Mouse (Mus musculus) liver, embryonic 14.5 days (tissue): ENCODE results near the gene Ksr2. TPM values are rescaled to one million over a fixed set of nuclear protein-coding genes. Genes with fewer than 3 reads are reported as not detected.

Experiments
- ATAC-seq: fragments of 200-750 bp; cut with Nextera tagmentation; 2 replicates; pipeline ENCODE4 v1.8.0; 2017; ENCODE audit warnings: moderate number of reproducible peaks, mild to moderate bottlenecking, moderate library complexity; ENCODE audit not compliant: insufficient read depth
- DNase-seq, 3 experiments: peaks; one replicate each; pipeline ENCODE4 v3.0.0-alpha.2; 2012 to 2013; ENCODE audit warnings: low read depth in 3 of 3, low spot score in 3 of 3
- H3K27ac ChIP-seq: fragments of 300-500 bp; sonication (generic); 2 replicates; pipeline ENCODE4 v1.5.1; 2014; ENCODE audit warnings: moderate library complexity, mild to moderate bottlenecking, control low read depth, inconsistent platforms
- H3K27me3 ChIP-seq: fragments of 300-500 bp; sonication (generic); 2 replicates; pipeline ENCODE4 v1.6.1; 2014; ENCODE audit warnings: mild to moderate bottlenecking, low read length, moderate library complexity; ENCODE audit not compliant: control insufficient read depth, insufficient read depth
- H3K36me3 ChIP-seq: fragments of 300-500 bp; sonication (generic); replicated peaks from 2 replicates; pipeline ENCODE4 v1.6.1; 2014; ENCODE audit warnings: low read depth; ENCODE audit not compliant: control insufficient read depth, insufficient read depth
- H3K4me1 ChIP-seq, 2 experiments: fragments of 200-500 bp in 1 of 2; fragments of 300-500 bp in 1 of 2; sonication (generic) in 1 of 2; replicated peaks; 2 replicates each; pipeline ENCODE4 v1.6.1; 2012 to 2014; ENCODE audit warnings: antibody characterized with exemption in 1 of 2, inconsistent platforms in 1 of 2, low read length in 1 of 2; ENCODE audit not compliant: control insufficient read depth in 2 of 2, insufficient read depth in 2 of 2
- H3K4me2 ChIP-seq: fragments of 300-500 bp; sonication (generic); 2 replicates; pipeline ENCODE4 v1.6.1; 2014; ENCODE audit warnings: low read depth, mild to moderate bottlenecking, control low read depth, moderate library complexity
- H3K4me3 ChIP-seq, 2 experiments: fragments of 200-500 bp in 1 of 2; fragments of 300-500 bp in 1 of 2; sonication (generic) in 1 of 2; 2 replicates each; pipeline ENCODE4 v1.5.1; 2012 to 2014; ENCODE audit warnings: low read depth in 2 of 2, low read length in 2 of 2, mild to moderate bottlenecking in 2 of 2, control low read depth in 1 of 2, inconsistent platforms in 1 of 2, moderate library complexity in 1 of 2; ENCODE audit not compliant: insufficient read depth in 1 of 2
- H3K9ac ChIP-seq: fragments of 300-500 bp; sonication (generic); replicated peaks from 2 replicates; pipeline ENCODE4 v1.6.1; 2014; ENCODE audit warnings: mild to moderate bottlenecking, control low read depth, moderate library complexity
- H3K9me3 ChIP-seq: fragments of 300-500 bp; sonication (generic); 2 replicates; pipeline ENCODE4 v1.6.1; 2016; ENCODE audit warnings: low read length, mixed read lengths; ENCODE audit not compliant: control insufficient read depth
- CTCF ChIP-seq: IDR thresholded peaks from 2 replicates; pipeline ENCODE4 v1.5.1; 2016; ENCODE audit warnings: antibody characterized with exemption, low read depth, control low read depth
- EP300 ChIP-seq: IDR thresholded peaks from 2 replicates; pipeline ENCODE4 v1.6.1; 2016; ENCODE audit warnings: antibody characterized with exemption, low read depth
- WGBS: fragments of 180-500 bp; shearing (Covaris S2); extraction: QIAGEN DNeasy Blood & Tissue Kit; methylation state at CpG from one replicate; pipeline ENCODE4 v1.1.7; 2014; ENCODE audit not compliant: insufficient replicate concordance; 5-methylcytosine and 5-hydroxymethylcytosine counted together
- polyA plus RNA-seq, 2 experiments: library from polyadenylated mRNA; depleted of rRNA in 1 of 2; stranded (reverse) in 1 of 2; unstranded in 1 of 2; fragments of >200 nt; fragmentation: Nextera tagmentation in 1 of 2; extraction: Ambion mirVana in 1 of 2; gene quantifications; 2 replicates each; pipeline versions ENCODE4 v1.2.1 to v1.2.3; 2012 to 2014

The Ksr2 gene
- polyA plus RNA-seq, 2 experiments, result 0.01 to 0.04 TPM

DNA sequence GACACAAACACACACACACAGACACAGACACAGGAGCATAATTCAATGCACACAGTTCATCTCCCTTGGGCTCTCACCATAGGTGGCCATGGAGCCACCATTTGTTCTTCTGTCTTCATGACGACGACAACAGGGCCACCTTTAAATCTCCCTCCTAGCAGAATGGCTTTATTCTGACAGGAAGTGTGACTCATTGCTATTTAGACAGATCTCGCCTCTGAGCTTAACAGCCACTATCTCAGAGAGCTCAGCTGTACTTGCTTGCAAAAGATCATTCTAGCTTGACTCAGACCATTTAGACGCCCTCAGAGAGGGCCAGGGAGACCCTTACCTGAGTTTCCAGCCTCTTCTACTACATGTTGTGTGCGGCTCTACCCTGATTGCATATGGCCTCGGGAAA is 175.5 kb downstream of the Ksr2 start:
- H3K27me3 ChIP-seq, result no peaks in the 10 kb centered on the region
- H3K9ac ChIP-seq, result no peak overlapping the region
- 30% methylated on average over 6 of the region's 6 CpGs for WGBS
- DNase-seq, result no peak
- no peaks in the 10 kb centered on the region for H3K4me1 ChIP-seq
- no peaks in the 10 kb centered on the region for H3K36me3 ChIP-seq
- TF ChIP-seq EP300 (no peak), CTCF (no peak)
- H3K4me3 ChIP-seq, result no peak overlapping the region
- no peak overlapping the region for H3K27ac ChIP-seq
- H3K4me2 ChIP-seq, result no peak overlapping the region
- ATAC-seq, result no peak
- H3K9me3 ChIP-seq, result no peaks in the 10 kb centered on the region

DNA sequence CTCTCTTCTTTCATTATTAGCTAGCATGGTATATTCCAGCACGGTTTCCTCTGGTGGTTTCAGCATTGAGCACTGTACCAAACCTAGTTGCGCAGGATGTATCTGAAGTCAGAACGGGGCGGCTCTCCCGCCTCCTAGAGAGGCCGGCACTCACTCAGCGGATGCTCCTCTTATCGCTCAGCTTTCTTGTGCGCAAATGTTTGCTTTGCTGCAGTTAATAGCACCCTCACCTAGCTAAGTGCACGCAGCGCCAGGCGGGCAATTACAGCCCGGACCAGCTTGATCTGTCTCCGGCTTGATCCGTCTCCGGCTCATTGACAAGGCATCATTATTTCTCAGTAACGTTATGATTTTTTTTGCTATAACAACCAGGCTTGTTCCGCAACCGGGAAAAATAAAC is 179.5 kb downstream of the Ksr2 start:
- Histone ChIP-seq H3K27ac (no peak overlapping the region), H3K4me2 (no peak overlapping the region), H3K4me1 (no peaks in the 10 kb centered on the region), H3K27me3 (no peaks in the 10 kb centered on the region), H3K4me3 (no peak overlapping the region), H3K9me3 (no peaks in the 10 kb centered on the region), H3K9ac (no peak overlapping the region), H3K36me3 (no peaks in the 10 kb centered on the region)
- DNase-seq, result no peak
- 55% methylated on average over 19 of the region's 19 CpGs for WGBS
- no peak for ATAC-seq
- no peak for TF ChIP-seq CTCF
- no peak for TF ChIP-seq EP300

DNA sequence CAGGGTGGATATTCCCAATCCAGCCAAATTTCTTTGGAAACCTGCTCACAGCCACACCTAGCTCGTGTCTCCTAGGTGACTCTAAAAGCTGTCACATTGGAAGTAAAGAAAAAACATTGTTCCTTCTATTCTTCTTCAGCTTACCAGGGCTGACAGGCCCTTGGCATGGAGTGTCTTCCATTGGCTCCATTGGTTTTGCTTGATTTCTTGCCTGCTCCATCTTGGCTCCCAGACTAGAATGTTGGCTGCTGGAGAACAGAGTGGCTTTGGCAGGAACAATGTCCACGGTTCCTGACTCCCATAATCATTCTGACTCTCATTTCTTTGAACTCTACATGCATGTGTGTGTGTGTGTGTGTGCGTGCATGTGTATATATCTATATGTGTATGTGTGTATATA is 183.0 kb downstream of the Ksr2 start:
- DNase-seq, result no peak
- no peaks in the 10 kb centered on the region for H3K4me1 ChIP-seq

DNA sequence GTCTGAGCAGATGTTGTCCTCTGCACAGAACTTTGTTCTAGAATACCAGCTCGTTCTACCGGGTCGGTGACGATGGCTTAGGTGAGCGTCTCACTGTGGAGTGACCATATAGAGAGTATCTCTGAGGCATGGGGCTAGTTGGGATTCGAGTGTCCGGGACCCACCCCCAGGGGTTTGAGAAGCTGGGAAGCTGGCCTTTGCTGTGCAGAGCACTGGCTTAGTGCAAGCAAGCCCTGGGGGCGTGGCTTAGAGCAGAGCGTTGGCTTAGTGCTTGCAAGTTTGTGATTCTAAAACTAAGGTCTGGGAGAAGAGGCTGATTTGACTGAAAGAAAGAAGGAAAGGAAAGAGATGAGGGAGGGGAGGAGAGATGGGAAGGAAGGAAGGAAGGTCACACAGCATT is 188.2 kb downstream of the Ksr2 start:
- Histone ChIP-seq H3K36me3 (no peaks in the 10 kb centered on the region), H3K4me1 (no peaks in the 10 kb centered on the region), H3K9ac (no peak overlapping the region), H3K4me2 (no peak overlapping the region), H3K9me3 (no peaks in the 10 kb centered on the region), H3K27me3 (no peaks in the 10 kb centered on the region), H3K4me3 (no peak overlapping the region), H3K27ac (no peak overlapping the region)
- 46% methylated on average over 9 of the region's 9 CpGs for WGBS
- TF ChIP-seq EP300 (no peak), CTCF (no peak)
- DNase-seq, result no peak
- ATAC-seq, result no peak

More for the DNA sequence above, 183.0 kb downstream of the Ksr2 start:
- Histone ChIP-seq H3K36me3 (no peaks in the 10 kb centered on the region), H3K27me3 (no peaks in the 10 kb centered on the region), H3K4me3 (no peak overlapping the region), H3K9ac (no peak overlapping the region), H3K27ac (no peak overlapping the region), H3K4me2 (no peak overlapping the region), H3K9me3 (no peaks in the 10 kb centered on the region)
- TF ChIP-seq EP300, result no peak
- TF ChIP-seq CTCF, result no peak
- ATAC-seq, result no peak
- 54% methylated on average over 3 of the region's 3 CpGs for WGBS

DNA sequence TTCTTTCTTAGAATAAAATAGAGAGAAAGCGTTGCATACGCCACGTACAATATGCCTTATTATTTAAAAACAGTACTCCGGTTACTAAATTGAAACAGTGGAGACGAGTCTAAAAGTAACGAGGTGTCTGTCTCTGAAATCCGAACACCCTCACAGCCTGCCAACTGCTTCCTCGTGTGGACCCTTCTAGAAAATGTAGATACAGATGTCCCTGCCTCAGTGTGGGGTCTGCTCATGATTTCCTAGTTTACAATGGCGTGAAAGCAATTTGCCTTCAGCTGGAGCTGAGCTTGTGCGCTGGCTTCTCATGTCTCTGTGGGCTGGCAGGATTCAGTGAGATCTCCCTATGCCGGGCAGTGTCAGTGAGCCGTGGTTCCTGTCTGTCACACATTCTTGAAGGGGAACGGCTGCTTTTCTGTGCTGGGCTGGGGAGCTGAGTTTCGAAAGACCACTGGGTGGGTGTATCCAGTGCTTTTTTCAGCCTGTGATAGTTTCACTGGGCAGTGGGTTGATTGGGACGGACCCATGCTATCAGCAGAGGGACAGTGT is 194.0 kb downstream of the Ksr2 start:
- ATAC-seq, result no peak

More for the DNA sequence above, 194.0 kb downstream of the Ksr2 start:
- Histone ChIP-seq H3K9me3 (no peaks in the 10 kb centered on the region), H3K4me2 (no peak overlapping the region), H3K27ac (no peak overlapping the region), H3K4me1 (no peaks in the 10 kb centered on the region), H3K36me3 (no peaks in the 10 kb centered on the region), H3K27me3 (no peaks in the 10 kb centered on the region), H3K9ac (no peak overlapping the region), H3K4me3 (no peak overlapping the region)
- no peak for DNase-seq
- TF ChIP-seq EP300 (no peak), CTCF (no peak)
- 57% methylated on average over 15 of the region's 15 CpGs for WGBS
